Mouse (Mus musculus) adrenal gland, postnatal 4 days (tissue): ENCODE measurements around the gene Entpd1. TPM values are rescaled to one million over a fixed set of nuclear protein-coding genes. Genes with fewer than 3 reads are reported as not detected.

Source experiments
- DNase-seq, 2 experiments: peaks; one replicate each; pipeline ENCODE4 v3.0.0; 2021 to 2022; ENCODE audit warnings: low spot score in 2 of 2, mixed read lengths in 2 of 2
- total RNA-seq, 2 experiments: library from RNA; stranded (reverse); gene quantifications; 2 replicates each; pipeline ENCODE4 v1.2.3; 2021

Entpd1 gene
- total RNA-seq, 2 experiments from 2014 or later = 34.7 to 37.2 TPM

GRCm38 (mm10) chr19:40722137-40723038 lies 110.2 kb downstream of the Entpd1 start:
- peak in 1 of 2 experiments; percentile 17 for DNase-seq

GRCm38 (mm10) chr19:40723516-40723915 lies 111.3 kb downstream of the Entpd1 start:
- no peak for DNase-seq

DNA sequence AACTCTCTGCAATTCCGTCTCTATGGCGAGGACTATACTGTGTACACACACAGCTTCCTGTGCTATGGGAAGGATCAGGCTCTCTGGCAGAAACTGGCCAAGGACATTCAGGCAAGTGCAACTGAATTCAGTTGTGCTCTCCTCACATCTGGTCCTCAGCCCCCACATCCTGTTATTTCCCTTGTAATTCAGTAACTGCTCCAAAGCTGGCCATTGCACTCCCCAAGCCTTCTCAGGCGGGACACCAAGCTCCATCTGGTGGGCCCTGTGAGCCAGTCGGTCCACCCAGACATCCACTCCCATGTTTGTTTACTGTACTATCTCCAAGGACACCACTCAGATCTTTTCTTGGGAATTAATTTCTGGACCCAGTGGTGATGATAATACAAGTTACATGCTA lies 114.0 kb downstream of the Entpd1 start:
- no peak for DNase-seq

DNA sequence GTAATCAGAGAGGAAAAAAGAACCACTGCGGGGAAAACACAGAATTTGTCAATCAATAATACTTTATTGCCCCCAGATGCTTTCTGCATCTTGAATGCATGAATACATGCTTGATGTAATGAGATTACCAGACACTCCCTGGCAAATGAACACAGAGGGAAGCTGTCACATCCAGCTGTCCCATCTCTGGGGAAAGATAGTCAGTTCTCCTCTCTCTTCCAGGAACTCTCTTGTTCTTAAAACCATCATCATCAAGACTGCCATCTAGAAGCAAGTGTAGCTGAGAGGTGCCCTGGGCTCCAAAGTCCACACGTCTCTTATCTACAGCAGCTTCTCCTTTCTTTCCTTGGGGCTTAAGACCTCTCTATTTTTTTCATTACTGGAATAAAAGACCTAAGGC lies 114.4 kb downstream of the Entpd1 start:
- no peak for DNase-seq

DNA sequence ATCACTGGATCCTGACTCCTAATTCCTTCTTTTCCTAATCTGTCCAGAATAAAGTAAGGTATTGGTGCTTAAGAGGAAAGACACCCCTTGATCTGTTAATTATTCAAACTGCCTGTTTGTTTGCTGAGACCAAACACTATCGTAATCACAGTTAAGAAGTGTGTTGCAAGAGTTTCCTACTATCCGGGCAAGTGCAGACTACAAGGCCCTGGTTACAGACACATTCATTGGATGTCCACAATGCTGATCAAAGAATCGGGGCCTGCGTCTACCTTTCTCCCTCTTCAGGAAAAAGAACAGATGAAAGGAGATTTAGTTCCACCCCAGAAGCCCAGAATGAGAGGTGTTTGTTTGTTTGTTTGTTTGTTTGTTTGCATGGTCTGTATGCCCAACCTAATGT lies 116.0 kb downstream of the Entpd1 start:
- no peak for DNase-seq

- DNase-seq = no peak
These were observed 116.7 kb downstream of the Entpd1 start for GRCm38 (mm10) chr19:40728732-40729420.

DNA sequence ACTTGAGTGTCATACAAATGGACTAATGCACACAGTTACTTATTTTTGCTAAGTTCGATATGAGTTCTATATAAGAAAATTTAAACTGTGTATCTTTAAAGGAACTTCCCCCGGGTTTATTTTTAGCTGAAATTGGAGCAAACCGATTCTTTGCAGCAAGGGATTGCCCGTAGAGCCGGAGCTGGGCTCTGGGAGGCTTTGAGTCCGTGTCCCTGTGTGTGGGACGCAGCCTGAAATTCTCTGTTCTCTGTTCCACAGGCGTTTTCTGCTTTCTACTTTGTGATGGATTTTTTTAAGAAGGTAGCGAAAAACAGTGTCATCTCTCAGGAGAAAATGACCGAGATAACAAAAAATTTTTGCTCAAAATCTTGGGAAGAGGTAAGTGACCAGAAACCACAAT lies 121.2 kb downstream of the Entpd1 start:
- no peak for DNase-seq

DNA sequence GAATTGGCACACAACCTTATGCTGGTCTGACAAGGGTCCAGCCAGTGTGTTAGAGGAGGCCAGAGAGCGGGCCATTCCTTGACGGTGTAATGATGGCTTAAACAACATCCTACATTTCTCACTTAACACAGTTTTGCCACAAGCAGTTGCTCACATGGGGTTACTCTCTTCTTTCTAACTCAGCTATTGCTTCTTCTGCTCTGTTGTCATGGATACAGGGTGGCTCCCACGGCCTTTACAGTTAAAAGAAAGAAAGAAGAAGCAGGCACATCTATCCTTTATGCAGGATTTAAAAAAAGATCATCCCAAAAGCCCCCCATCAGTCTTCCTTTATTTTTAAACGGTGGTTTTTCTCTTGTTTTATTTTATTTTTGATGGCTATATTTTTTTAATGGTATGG lies 121.7 kb downstream of the Entpd1 start:
- DNase-seq = no peak

GRCm38 (mm10) chr19:40736680-40737512 lies 124.7 kb downstream of the Entpd1 start:
- DNase-seq = peak in 1 of 2 experiments; percentile 41

GRCm38 (mm10) chr19:40737613-40738012 lies 125.4 kb downstream of the Entpd1 start:
- no peak for DNase-seq

DNA sequence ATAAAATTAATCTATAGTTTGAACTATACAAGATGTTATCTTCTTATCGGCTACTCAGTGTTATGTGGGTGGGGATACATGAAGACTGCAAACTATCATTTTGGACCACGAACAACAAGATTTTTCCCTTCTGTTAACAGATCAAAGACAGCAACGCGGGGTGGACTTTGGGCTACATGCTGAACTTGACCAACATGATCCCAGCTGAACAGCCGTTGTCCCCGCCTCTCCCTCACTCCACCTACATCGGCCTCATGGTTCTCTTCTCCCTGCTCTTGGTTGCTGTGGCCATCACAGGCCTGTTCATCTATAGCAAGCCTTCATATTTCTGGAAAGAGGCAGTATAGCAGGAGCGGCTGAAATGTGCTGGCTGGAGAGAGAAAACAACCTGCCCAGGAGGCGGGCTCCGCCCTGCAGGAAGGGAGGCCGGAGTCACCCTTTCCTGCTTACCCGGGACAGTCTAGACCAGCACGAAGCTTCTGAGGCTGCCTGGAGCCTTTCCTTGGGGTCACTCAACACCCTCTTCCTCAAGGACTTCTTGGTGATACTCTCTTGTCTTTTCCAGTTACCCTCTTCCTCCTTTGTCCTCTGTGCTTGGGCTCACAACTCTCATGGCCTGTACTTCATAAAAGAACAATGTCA lies 126.6 kb downstream of the Entpd1 start:
- no peak for DNase-seq

DNA sequence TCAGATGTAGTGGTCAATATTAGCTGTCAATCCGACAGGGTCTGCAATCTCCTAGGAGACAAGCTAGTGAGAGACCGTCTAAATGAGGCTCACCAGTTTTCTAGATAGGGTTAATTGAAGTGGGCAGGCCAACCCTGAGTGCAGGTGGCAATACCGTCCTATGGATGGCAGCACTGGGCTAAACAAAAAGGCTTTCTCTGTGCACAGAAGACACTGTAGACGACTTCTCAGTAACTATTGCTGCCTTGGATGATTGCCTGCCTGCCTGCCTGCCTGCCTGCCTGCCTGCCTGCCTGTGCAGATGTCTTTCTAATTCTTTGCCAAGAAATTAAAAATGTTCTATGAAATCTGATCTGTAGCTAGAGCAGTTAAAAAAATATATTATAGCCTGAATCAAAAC lies 134.4 kb downstream of the Entpd1 start:
- DNase-seq = no peak

DNA sequence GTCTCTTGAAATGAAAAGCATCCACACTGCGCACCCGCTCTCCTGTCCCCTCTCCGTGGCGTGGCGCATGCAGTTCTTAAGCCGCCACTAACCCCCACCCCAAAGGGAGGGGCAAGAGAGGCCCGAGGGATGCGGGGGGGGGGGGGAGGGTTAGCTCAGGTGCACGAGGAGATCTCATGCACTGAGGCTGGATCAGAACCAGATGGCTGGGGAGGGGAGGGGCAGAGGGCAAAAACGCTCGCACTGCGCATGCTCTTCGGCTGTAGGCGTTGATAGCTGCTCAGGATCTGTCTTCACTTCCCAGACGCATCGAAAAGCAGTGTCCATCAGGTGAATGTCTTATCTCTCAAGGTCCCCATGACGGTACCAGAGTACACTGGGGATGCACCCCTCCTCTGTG lies 136.4 kb downstream of the Entpd1 start, which contains the start of gene Cc2d2b:
Gene Cc2d2b, plus strand, starts transcription at position 195 of the 400 bp plus-strand sequence.
- DNase-seq = no peak

GRCm38 (mm10) chr19:40754311-40754710 lies 142.1 kb downstream of the Entpd1 start:
- no peak for DNase-seq

GRCm38 (mm10) chr19:40760071-40760470 lies 147.9 kb downstream of the Entpd1 start:
- DNase-seq = no peak

DNA sequence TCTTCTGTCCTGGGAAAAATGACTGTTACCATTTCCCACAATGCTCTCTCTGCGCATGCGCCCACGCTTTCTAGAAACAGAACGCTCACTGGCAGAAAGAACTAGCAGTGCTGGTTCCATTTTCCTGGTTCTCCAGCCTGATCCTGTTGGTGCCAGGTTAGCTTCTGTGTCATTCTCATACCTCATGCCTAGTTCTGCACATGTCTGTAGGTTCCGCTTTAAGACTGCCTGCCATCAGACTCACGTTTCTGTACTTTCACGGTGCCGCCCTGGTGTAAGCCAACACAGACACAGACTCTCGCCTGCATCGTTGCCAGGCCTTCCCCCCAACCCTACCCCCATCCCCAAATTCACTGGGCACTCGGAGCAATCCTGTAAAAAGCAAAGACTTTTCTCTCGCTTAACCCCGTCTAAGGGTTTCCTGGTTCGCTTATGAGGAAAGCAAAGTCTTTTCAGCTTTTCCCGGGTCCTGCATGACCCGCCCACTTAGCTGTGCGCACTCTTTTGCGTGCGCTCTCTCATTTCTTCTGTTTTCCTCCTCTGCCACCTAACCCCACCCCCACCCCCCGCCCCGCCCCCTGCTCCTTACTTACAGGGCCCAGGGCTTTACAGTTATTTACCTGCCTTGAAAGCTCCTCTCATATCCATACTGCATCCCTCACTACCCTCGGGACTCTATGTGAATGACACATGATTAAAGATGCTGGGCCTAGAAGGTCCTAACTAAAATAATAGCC lies 150.0 kb downstream of the Entpd1 start:
- DNase-seq = no peak

- DNase-seq = no peak
These were observed 155.0 kb downstream of the Entpd1 start for GRCm38 (mm10) chr19:40767189-40767588.

- no peak for DNase-seq
These were observed 157.2 kb downstream of the Entpd1 start for GRCm38 (mm10) chr19:40769341-40769770.

- DNase-seq = no peak
These were observed 176.0 kb downstream of the Entpd1 start for GRCm38 (mm10) chr19:40788004-40788714.

DNA sequence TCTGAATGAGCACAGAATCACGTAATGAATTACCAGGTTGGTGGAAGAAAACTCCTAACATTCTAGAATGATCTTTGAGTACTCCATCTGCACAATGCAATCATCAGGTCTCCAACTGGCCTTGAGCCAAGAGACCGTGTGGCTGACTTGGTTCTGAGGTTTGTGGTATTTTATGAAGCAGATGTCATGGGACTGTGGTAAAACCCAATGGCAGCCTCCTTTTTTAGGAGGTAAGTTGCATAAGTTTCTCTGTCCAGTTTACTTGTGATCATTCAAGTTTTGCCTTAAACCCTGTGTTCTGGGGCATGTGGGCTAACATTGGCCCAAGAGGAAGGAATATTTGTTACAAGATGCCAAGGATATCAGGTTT lies 176.5 kb downstream of the Entpd1 start:
- DNase-seq = no peak
